Mouse (Mus musculus) midbrain, embryonic 11.5 days (tissue): ENCODE data around the gene Plekhg5. TPM values are rescaled to one million over a fixed set of nuclear protein-coding genes. Genes with fewer than 3 reads are reported as not detected.
"Not testable (repeated sequence)": the region's sequence is repeated elsewhere in the genome, so short reads cannot be mapped to it uniquely, and the experiment has no call there.

Experiments
- ATAC-seq: fragments of 200-750 bp; cut with Nextera tagmentation; 2 replicates; pipeline ENCODE4 v1.8.0; 2017; ENCODE audit warnings: moderate TSS enrichment, moderate library complexity; ENCODE audit not compliant: low FRiP score
- DNase-seq: peaks from one replicate; pipeline ENCODE4 v3.0.0; 2015; ENCODE audit warnings: low spot score; ENCODE audit errors: missing footprints
- H3K27ac ChIP-seq: fragments of 300-500 bp; sonication (generic); 2 replicates; pipeline ENCODE4 v1.5.1; 2014; ENCODE audit warnings: low read depth, low read length
- H3K27me3 ChIP-seq: fragments of 300-500 bp; sonication (generic); 2 replicates; pipeline ENCODE4 v1.6.1; 2014; ENCODE audit warnings: mild to moderate bottlenecking, low read length, moderate library complexity, mixed read lengths; ENCODE audit not compliant: control insufficient read depth, insufficient read depth
- H3K36me3 ChIP-seq: fragments of 300-500 bp; sonication (generic); 2 replicates; pipeline ENCODE4 v1.6.1; 2014; ENCODE audit warnings: mild to moderate bottlenecking, low read length, moderate library complexity, mixed read lengths; ENCODE audit not compliant: control insufficient read depth, insufficient read depth
- H3K4me1 ChIP-seq: fragments of 300-500 bp; sonication (generic); 2 replicates; pipeline ENCODE4 v1.6.1; 2014; ENCODE audit warnings: low read length; ENCODE audit not compliant: control insufficient read depth, insufficient read depth
- H3K4me2 ChIP-seq: fragments of 300-500 bp; sonication (generic); 2 replicates; pipeline ENCODE4 v1.6.1; 2014; ENCODE audit warnings: mild to moderate bottlenecking, moderate library complexity
- H3K4me3 ChIP-seq: fragments of 300-500 bp; sonication (generic); 2 replicates; pipeline ENCODE4 v1.5.1; 2014; ENCODE audit warnings: low read depth, low read length
- H3K9ac ChIP-seq: fragments of 300-500 bp; sonication (generic); 2 replicates; pipeline ENCODE4 v1.6.1; 2014; ENCODE audit warnings: low read length
- H3K9me3 ChIP-seq: fragments of 300-500 bp; sonication (generic); 2 replicates; pipeline ENCODE4 v1.6.1; 2016; ENCODE audit warnings: low read length; ENCODE audit not compliant: control insufficient read depth
- WGBS: fragments of 180-500 bp; shearing (Covaris S2); extraction: QIAGEN DNeasy Blood & Tissue Kit; methylation state at CpG from one replicate; pipeline ENCODE4 v1.1.7; 2014; 5-methylcytosine and 5-hydroxymethylcytosine counted together
- polyA plus RNA-seq: library from polyadenylated mRNA; unstranded; fragments of >200 nt; fragmentation: Nextera tagmentation; extraction: Ambion mirVana; gene quantifications from 2 replicates; pipeline ENCODE4 v1.2.1, GENCODE M21; 2014

Gene Plekhg5
- polyA plus RNA-seq, 1 experiment from 2014 or later: 5.1 TPM

GRCm38 (mm10) chr4:152036464-152036863 is 35.8 kb upstream of the Plekhg5 start:
- not testable (repeated sequence) for H3K36me3 ChIP-seq, H3K4me2 ChIP-seq, H3K27me3 ChIP-seq, H3K4me3 ChIP-seq, H3K9ac ChIP-seq, H3K27ac ChIP-seq, ATAC-seq, H3K9me3 ChIP-seq
- 95% methylated on average over 6 of the region's 6 CpGs for WGBS
- H3K4me1 ChIP-seq: peaks cover 13% of the 10 kb centered on the region
- DNase-seq: peak; percentile 56

GRCm38 (mm10) chr4:152038225-152038984 is 33.9 kb upstream of the Plekhg5 start, which contains the start of gene Tas1r1:
Tas1r1 (minus strand) TSS chr4:152038568.
- peak; percentile 84 for DNase-seq
- Histone ChIP-seq H3K9ac (peak within 1 kb of the TSS; percentile 93), H3K4me3 (peak within 1 kb of the TSS; percentile 99), H3K4me1 (peaks cover 13% of the 10 kb centered on the region), H3K27ac (no peak within 1 kb of the TSS), H3K4me2 (peak within 1 kb of the TSS; percentile 93), H3K36me3 (peaks cover 19% of the 10 kb centered on the region), H3K27me3 (no peaks in the 10 kb centered on the region), H3K9me3 (no peaks in the 10 kb centered on the region)
- 49% methylated on average over 10 of the region's 10 CpGs for WGBS
- no peak for ATAC-seq

- ATAC-seq: peak; percentile 90
- peak; percentile 100 for DNase-seq
- no peak within 1 kb of the TSS for H3K27ac ChIP-seq
- H3K4me3 ChIP-seq: peak within 1 kb of the TSS; percentile 99
- peaks cover 20% of the 10 kb centered on the region for H3K36me3 ChIP-seq
- peak within 1 kb of the TSS; percentile 93 for H3K9ac ChIP-seq
- no peaks in the 10 kb centered on the region for H3K27me3 ChIP-seq
- H3K9me3 ChIP-seq: no peaks in the 10 kb centered on the region
- peaks cover 13% of the 10 kb centered on the region for H3K4me1 ChIP-seq
- peak within 1 kb of the TSS; percentile 93 for H3K4me2 ChIP-seq
- under 1% methylated on average over 79 of the region's 86 CpGs for WGBS
Observed at GRCm38 (mm10) chr4:152038985-152039830, 33.1 kb upstream of the Plekhg5 start, which contains the start of gene Nol9. Nol9 (plus strand) TSS chr4:152039321.

GRCm38 (mm10) chr4:152039831-152040310 is 32.4 kb upstream of the Plekhg5 start:
- peak; percentile 92 for DNase-seq
- ATAC-seq: no peak
- H3K9ac ChIP-seq: peak overlapping the region; percentile 93
- peaks cover 13% of the 10 kb centered on the region for H3K4me1 ChIP-seq
- WGBS: 5% methylated on average over 25 of the region's 25 CpGs
- no peaks in the 10 kb centered on the region for H3K27me3 ChIP-seq
- no peaks in the 10 kb centered on the region for H3K9me3 ChIP-seq
- H3K4me3 ChIP-seq: peak overlapping the region; percentile 99
- H3K27ac ChIP-seq: no peak overlapping the region
- peak overlapping the region; percentile 93 for H3K4me2 ChIP-seq
- H3K36me3 ChIP-seq: peaks cover 20% of the 10 kb centered on the region

GRCm38 (mm10) chr4:152041924-152042641 is 30.2 kb upstream of the Plekhg5 start:
- Histone ChIP-seq H3K4me2 (no peak overlapping the region), H3K4me1 (peaks cover 13% of the 10 kb centered on the region), H3K27me3 (no peaks in the 10 kb centered on the region), H3K4me3 (no peak overlapping the region), H3K9ac (no peak overlapping the region), H3K27ac (no peak overlapping the region), H3K36me3 (peaks cover 29% of the 10 kb centered on the region), H3K9me3 (no peaks in the 10 kb centered on the region)
- WGBS: 96% methylated on average over 22 of the region's 22 CpGs
- peak; percentile 41 for DNase-seq
- ATAC-seq: no peak

- 93% methylated on average over 3 of the region's 3 CpGs for WGBS
- peaks cover 35% of the 10 kb centered on the region for H3K36me3 ChIP-seq
Observed at GRCm38 (mm10) chr4:152043171-152043570, 29.1 kb upstream of the Plekhg5 start.

GRCm38 (mm10) chr4:152044609-152045008 is 27.7 kb upstream of the Plekhg5 start:
- 90% methylated on average over 6 of the region's 6 CpGs for WGBS
- H3K9ac ChIP-seq: no peak overlapping the region
- ATAC-seq (no peak), DNase-seq (peak; percentile 19)
- no peak overlapping the region for H3K4me2 ChIP-seq
- H3K4me1 ChIP-seq: peaks cover 10% of the 10 kb centered on the region
- no peaks in the 10 kb centered on the region for H3K9me3 ChIP-seq
- H3K36me3 ChIP-seq: peaks cover 38% of the 10 kb centered on the region
- H3K27me3 ChIP-seq: no peaks in the 10 kb centered on the region
- no peak overlapping the region for H3K4me3 ChIP-seq
- no peak overlapping the region for H3K27ac ChIP-seq

More at GRCm38 (mm10) chr4:152043171-152043570, 29.1 kb upstream of the Plekhg5 start:
- Histone ChIP-seq H3K4me2 (no peak overlapping the region), H3K27ac (no peak overlapping the region), H3K9ac (no peak overlapping the region), H3K27me3 (no peaks in the 10 kb centered on the region), H3K9me3 (no peaks in the 10 kb centered on the region), H3K4me1 (peaks cover 13% of the 10 kb centered on the region), H3K4me3 (no peak overlapping the region)
- DNase-seq (peak; percentile 17), ATAC-seq (no peak)

GRCm38 (mm10) chr4:152062390-152063110 is 9.7 kb upstream of the Plekhg5 start:
- H3K36me3 ChIP-seq: 0 out of 2 replicates have a peak, but pooled peaks cover 2% of the 10 kb centered on the region
- no peaks in the 10 kb centered on the region for H3K4me1 ChIP-seq
- H3K27ac ChIP-seq: no peak overlapping the region
- H3K4me2 ChIP-seq: no peak overlapping the region
- ATAC-seq (no peak), DNase-seq (no peak)
- no peak overlapping the region for H3K9ac ChIP-seq
- 82% methylated on average over 9 of the region's 9 CpGs for WGBS
- no peak overlapping the region for H3K4me3 ChIP-seq
- H3K9me3 ChIP-seq: no peaks in the 10 kb centered on the region
- no peaks in the 10 kb centered on the region for H3K27me3 ChIP-seq
